Mouse (Mus musculus) megakaryocyte, embryonic 14.5 days (primary cell): Measurements from ENCODE around the gene Zfp784. TPM values are rescaled to one million over a fixed set of nuclear protein-coding genes. Genes with fewer than 3 reads are reported as not detected.
A peak's percentile ranks its signal among the peaks of the same experiment; 100 is the strongest.

Experiments
- H3K27me3 ChIP-seq: replicated peaks from 2 replicates; pipeline ENCODE3; 2012; ENCODE audit warnings: inconsistent platforms
- H3K36me3 ChIP-seq: replicated peaks from 2 replicates; pipeline ENCODE3; 2012; ENCODE audit warnings: low read length, inconsistent platforms, mixed read lengths
- H3K4me1 ChIP-seq: 2 replicates; pipeline ENCODE4 v1.6.1; 2012; ENCODE audit warnings: inconsistent platforms
- H3K4me3 ChIP-seq: replicated peaks from 2 replicates; pipeline ENCODE3; 2012; ENCODE audit warnings: moderate library complexity, mild to moderate bottlenecking, inconsistent platforms
- H3K9me3 ChIP-seq: 2 replicates; pipeline ENCODE4 v1.6.1; 2012; ENCODE audit warnings: inconsistent platforms
- FLI1 ChIP-seq: IDR thresholded peaks from 2 replicates; pipeline ENCODE4 v1.6.1; 2012; ENCODE audit warnings: low read length, inconsistent platforms, mixed read lengths
- GATA1 ChIP-seq: IDR thresholded peaks from 3 replicates; pipeline ENCODE4 v1.6.1; 2012; ENCODE audit warnings: mixed read lengths, low read length, inconsistent platforms, borderline replicate concordance
- polyA plus RNA-seq: library from polyadenylated mRNA; stranded (reverse); fragments of >175 nt; gene quantifications from 2 replicates; pipeline ENCODE4 v1.2.3, GENCODE M21; 2012; ENCODE audit warnings: low replicate concordance; ENCODE audit not compliant: insufficient read depth

Zfp784 gene
- polyA plus RNA-seq, 1 experiment, result 0.96 TPM

GRCm38 (mm10) chr7:5057804-5058203 lies 19.6 kb upstream of the Zfp784 start:
- no peak for TF ChIP-seq FLI1
- no peak for TF ChIP-seq GATA1
- H3K27me3 ChIP-seq, result peaks cover 53% of the 10 kb centered on the region
- peaks cover 69% of the 10 kb centered on the region for H3K4me1 ChIP-seq
- peak overlapping the region; percentile 69 for H3K4me3 ChIP-seq
- H3K9me3 ChIP-seq, result peaks cover 7% of the 10 kb centered on the region; the same call in 1 of the 2 replicates
- no peaks in the 10 kb centered on the region for H3K36me3 ChIP-seq

GRCm38 (mm10) chr7:5057381-5057780 lies 19.1 kb upstream of the Zfp784 start:
- H3K4me1 ChIP-seq, result peaks cover 74% of the 10 kb centered on the region
- H3K27me3 ChIP-seq, result peaks cover 57% of the 10 kb centered on the region
- no peaks in the 10 kb centered on the region for H3K36me3 ChIP-seq
- peaks cover 7% of the 10 kb centered on the region; the same call in 1 of the 2 replicates for H3K9me3 ChIP-seq
- TF ChIP-seq GATA1 (no peak), FLI1 (no peak)
- no peak overlapping the region for H3K4me3 ChIP-seq

DNA sequence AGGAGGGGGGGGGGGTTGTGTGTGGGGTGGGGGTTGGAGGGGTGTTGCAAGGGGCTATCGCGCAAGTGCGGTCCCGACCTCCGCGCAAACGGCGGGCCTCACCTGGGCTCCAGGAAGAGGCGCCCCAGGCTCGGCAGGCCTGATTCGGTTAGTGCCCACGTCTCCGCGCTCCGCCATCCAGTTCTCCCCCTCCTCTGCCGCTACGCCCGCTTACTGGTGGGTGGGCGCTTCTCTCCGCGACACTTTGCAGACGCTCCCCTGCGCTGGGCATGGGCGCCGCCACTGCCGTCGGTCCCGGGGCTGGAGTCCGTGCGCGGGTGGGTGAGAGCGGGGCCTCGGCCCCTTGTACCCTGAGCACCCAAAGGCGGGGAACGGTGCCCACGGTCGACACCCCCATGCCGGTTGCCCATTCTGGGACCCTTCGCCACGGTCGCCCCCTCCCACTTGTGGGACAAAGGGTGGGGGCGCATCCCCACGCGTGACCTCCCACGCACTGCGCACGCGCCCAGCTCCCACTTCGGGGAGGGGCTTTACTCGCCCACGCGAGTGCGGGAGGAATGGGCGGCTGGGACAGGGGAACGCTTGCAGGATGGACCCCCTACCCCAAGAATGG lies 18.5 kb upstream of the Zfp784 start:
- Histone ChIP-seq H3K27me3 (peaks cover 63% of the 10 kb centered on the region), H3K4me1 (peaks cover 80% of the 10 kb centered on the region), H3K4me3 (peak overlapping the region; percentile 69), H3K36me3 (no peaks in the 10 kb centered on the region), H3K9me3 (peaks cover 7% of the 10 kb centered on the region; the same call in 1 of the 2 replicates)
- TF ChIP-seq GATA1 (no peak), FLI1 (no peak)

- Histone ChIP-seq H3K36me3 (no peaks in the 10 kb centered on the region), H3K4me1 (peaks cover 74% of the 10 kb centered on the region), H3K4me3 (peak overlapping the region; percentile 93), H3K9me3 (peaks cover 13% of the 10 kb centered on the region), H3K27me3 (peaks cover 89% of the 10 kb centered on the region)
- TF ChIP-seq FLI1 (no peak), GATA1 (no peak)
Observed at GRCm38 (mm10) chr7:5053456-5054179, 15.4 kb upstream of the Zfp784 start.

DNA sequence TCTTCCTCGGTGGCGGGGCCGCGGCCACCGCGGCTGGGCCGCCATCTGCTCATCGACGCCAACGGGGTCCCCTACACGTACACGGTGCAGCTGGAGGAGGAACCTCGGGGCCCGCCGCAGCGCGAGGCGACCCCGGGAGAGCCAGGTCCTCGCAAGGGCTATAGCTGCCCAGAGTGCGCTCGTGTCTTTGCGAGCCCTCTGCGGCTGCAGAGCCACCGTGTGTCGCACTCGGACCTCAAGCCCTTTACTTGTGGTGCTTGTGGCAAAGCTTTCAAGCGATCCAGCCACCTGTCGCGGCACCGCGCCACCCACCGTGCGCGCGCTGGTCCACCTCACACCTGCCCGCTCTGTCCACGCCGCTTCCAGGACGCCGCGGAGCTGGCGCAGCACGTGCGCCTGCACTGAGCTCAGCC lies 14.7 kb upstream of the Zfp784 start:
- Histone ChIP-seq H3K4me1 (peaks cover 67% of the 10 kb centered on the region), H3K27me3 (peaks cover 88% of the 10 kb centered on the region), H3K36me3 (no peaks in the 10 kb centered on the region), H3K4me3 (peak overlapping the region; percentile 93), H3K9me3 (peaks cover 14% of the 10 kb centered on the region)
- TF ChIP-seq FLI1, result no peak
- no peak for TF ChIP-seq GATA1

DNA sequence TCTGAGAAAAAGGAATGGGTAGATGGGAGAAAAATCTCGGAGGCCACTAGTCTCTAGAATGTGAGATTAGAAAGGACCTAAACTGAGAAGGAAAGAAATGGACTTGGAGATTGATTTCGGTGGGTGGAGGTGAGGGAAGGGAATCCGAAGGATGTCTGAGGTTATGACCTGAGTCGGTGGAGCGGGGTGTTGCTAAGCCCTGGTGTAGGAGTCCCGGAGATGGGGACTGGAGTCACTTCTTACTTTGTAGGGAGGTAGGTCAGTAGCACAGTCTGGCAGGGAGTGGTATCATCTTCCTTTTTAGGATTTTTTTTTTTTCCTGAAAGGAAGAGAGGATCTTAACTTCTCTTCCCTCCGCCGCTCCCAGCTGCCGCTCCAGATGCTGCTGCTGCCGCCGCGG lies 14.2 kb upstream of the Zfp784 start:
- peak overlapping the region; percentile 93 for H3K4me3 ChIP-seq
- TF ChIP-seq GATA1 (no peak), FLI1 (no peak)
- H3K36me3 ChIP-seq, result no peaks in the 10 kb centered on the region
- H3K4me1 ChIP-seq, result peaks cover 62% of the 10 kb centered on the region
- H3K27me3 ChIP-seq, result peaks cover 83% of the 10 kb centered on the region
- H3K9me3 ChIP-seq, result peaks cover 14% of the 10 kb centered on the region

DNA sequence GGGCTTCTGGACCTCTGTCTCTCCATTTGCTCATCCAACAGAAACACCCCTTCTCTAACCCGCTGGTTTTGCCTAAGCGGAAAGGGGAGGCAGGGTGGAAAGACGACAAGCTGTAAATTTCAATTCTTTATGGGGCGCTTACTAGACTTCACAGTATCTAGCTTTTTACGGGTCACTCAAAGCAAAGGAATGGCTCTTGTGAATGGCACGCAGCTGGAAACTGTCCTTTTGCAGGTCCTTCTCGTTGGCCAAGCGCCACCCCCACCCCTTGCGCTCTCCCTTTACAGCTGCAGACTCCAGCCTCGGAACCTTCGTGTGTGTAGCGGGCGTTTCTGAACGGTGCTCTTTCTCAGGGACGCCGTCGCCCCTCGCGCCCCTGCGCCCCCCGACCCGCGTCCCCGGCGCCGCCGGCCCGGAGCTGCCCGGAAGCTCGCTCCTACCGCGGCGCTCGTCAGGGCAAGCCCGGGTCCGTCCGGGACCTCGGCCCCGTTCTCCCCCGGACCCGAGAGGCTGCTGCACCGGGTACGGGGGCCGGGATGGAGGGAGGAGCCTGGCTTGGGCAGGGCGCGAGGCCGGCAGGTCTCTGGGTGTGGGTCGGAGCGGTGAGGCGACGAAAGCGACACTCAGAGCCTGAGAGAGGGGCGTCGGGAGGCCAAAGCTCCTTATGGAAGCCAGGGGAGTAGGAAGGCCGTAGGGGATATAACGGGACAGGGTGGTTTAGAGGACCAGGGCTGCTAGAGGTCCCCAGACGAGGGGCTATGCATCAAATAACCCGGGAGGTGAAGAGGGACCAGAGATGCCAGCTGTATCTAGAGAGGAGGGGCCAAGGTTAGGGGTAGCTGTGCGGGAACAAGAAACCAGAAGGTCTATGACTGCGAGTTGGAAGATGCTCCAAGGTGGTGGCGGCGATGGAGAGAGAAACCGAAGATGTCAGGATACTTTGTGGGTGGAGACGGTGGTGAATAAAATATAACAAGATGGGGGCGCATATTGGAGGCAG lies 13.2 kb upstream of the Zfp784 start, which contains the start of gene Zfp580:
Gene Zfp580 (plus strand): TSS at position 346 of the 1,000 bp plus-strand sequence.
- H3K36me3 ChIP-seq, result no peaks in the 10 kb centered on the region
- H3K4me3 ChIP-seq, result peak within 1 kb of the TSS; percentile 93
- H3K27me3 ChIP-seq, result peaks cover 74% of the 10 kb centered on the region
- H3K9me3 ChIP-seq, result peaks cover 12% of the 10 kb centered on the region
- TF ChIP-seq GATA1 (no peak), FLI1 (no peak)
- H3K4me1 ChIP-seq, result peaks cover 61% of the 10 kb centered on the region

DNA sequence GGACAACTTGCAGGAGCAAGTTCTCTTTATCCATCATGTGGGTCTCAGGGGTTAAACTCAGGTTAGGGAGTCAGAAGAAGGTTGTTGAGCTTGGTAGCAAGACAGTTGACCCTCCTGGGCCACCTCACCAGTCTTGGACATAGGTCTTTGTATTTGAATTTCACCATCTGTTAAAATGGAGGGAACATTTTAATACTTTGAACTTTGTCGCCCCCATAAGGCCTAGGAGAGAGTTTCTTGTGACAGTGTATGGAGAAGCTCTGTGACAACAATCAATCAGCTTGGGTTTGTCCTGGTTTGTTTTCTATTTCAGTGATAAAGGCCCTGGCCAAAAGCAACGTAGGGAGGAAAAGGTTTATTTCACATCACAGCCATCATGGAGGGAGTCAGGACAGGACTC lies 9.1 kb upstream of the Zfp784 start:
- H3K27me3 ChIP-seq, result peaks cover 32% of the 10 kb centered on the region
- H3K4me1 ChIP-seq, result peaks cover 48% of the 10 kb centered on the region
- no peak overlapping the region for H3K4me3 ChIP-seq
- TF ChIP-seq GATA1, result no peak
- TF ChIP-seq FLI1, result no peak
- peaks cover 4% of the 10 kb centered on the region for H3K36me3 ChIP-seq
- peaks cover 7% of the 10 kb centered on the region for H3K9me3 ChIP-seq

DNA sequence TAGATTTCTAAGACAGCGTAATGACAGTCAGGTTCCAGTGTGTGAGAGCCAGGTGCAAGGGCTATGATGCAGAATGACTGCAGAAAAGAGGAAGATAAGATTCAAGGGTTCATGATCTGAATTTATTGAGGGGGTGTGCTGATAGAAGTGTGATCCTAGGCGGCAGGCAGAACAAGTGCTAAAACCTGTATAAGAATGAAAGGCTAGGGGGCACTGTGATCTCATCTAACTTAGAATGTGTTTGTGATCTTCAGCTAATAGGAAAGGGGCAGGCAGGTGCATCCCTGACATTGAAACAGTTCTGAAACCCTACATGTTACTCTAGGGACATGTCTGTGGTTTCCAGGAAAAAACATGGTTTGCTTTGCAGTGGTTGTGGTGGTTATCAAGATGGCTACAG lies 7.9 kb upstream of the Zfp784 start:
- no peak overlapping the region for H3K4me3 ChIP-seq
- no peak for TF ChIP-seq GATA1
- TF ChIP-seq FLI1, result no peak
- H3K4me1 ChIP-seq, result peaks cover 36% of the 10 kb centered on the region
- H3K27me3 ChIP-seq, result peaks cover 20% of the 10 kb centered on the region
- H3K9me3 ChIP-seq, result peaks cover 7% of the 10 kb centered on the region
- peaks cover 9% of the 10 kb centered on the region for H3K36me3 ChIP-seq
